Mouse (Mus musculus) heart, embryonic 14.5 days (tissue): ENCODE measurements at regions not wholly inside any gene's neighbourhood (a gene's known extent, or its start where the extent isn't known, plus 50 kb on each side); places are given as distances from the start of the nearest gene placed in this dataset.

ENCODE experiments used
- ATAC-seq: fragments of 200-750 bp; cut with Nextera tagmentation; 2 replicates; pipeline ENCODE4 v1.8.0; 2017; ENCODE audit warnings: low read depth, moderate TSS enrichment; ENCODE audit not compliant: insufficient number of reproducible peaks, insufficient read depth, low FRiP score
- H3K27ac ChIP-seq, 2 experiments: fragments of 200-500 bp in 1 of 2; fragments of 300-500 bp in 1 of 2; sonication (generic) in 1 of 2; replicated peaks in 1 of 2; 2 replicates each; pipeline ENCODE4 v1.5.1; 2012 to 2014; ENCODE audit warnings: low read depth in 2 of 2, low read length in 2 of 2, control low read depth in 1 of 2, mild to moderate bottlenecking in 1 of 2, mixed read lengths in 1 of 2; ENCODE audit not compliant: control insufficient read depth in 1 of 2, insufficient read depth in 1 of 2
- H3K27me3 ChIP-seq: fragments of 300-500 bp; sonication (generic); 2 replicates; pipeline ENCODE4 v1.6.1; 2014; ENCODE audit warnings: mild to moderate bottlenecking, low read length, control low read depth; ENCODE audit not compliant: control insufficient read depth, insufficient read depth
- H3K36me3 ChIP-seq: fragments of 300-500 bp; sonication (generic); 2 replicates; pipeline ENCODE4 v1.6.1; 2014; ENCODE audit warnings: mild to moderate bottlenecking, control low read depth, low read length, mixed read lengths; ENCODE audit not compliant: control insufficient read depth, insufficient read depth
- H3K4me1 ChIP-seq, 2 experiments: fragments of 200-500 bp in 1 of 2; fragments of 300-500 bp in 1 of 2; sonication (generic) in 1 of 2; 2 replicates each; pipeline ENCODE4 v1.6.1; 2012 to 2014; ENCODE audit warnings: low read length in 2 of 2, control low read depth in 1 of 2, mixed read lengths in 1 of 2; ENCODE audit not compliant: control insufficient read depth in 2 of 2, insufficient read depth in 2 of 2
- H3K4me2 ChIP-seq: fragments of 300-500 bp; sonication (generic); 2 replicates; pipeline ENCODE4 v1.6.1; 2014; ENCODE audit warnings: mild to moderate bottlenecking, low read length
- H3K4me3 ChIP-seq, 2 experiments: fragments of 200-500 bp in 1 of 2; fragments of 300-500 bp in 1 of 2; sonication (generic) in 1 of 2; 2 replicates each; pipeline ENCODE4 v1.5.1; 2012 to 2014; ENCODE audit warnings: low read length in 2 of 2, mild to moderate bottlenecking in 2 of 2, control low read depth in 1 of 2, low read depth in 1 of 2, moderate library complexity in 1 of 2; ENCODE audit not compliant: control insufficient read depth in 1 of 2, insufficient read depth in 1 of 2
- H3K9ac ChIP-seq: fragments of 300-500 bp; sonication (generic); 2 replicates; pipeline ENCODE4 v1.6.1; 2014; ENCODE audit warnings: mild to moderate bottlenecking, low read length
- H3K9me3 ChIP-seq: fragments of 300-500 bp; sonication (generic); 2 replicates; pipeline ENCODE4 v1.6.1; 2016; ENCODE audit warnings: low read length, control low read depth; ENCODE audit not compliant: control insufficient read depth
- WGBS: fragments of 180-500 bp; shearing (Covaris S2); extraction: QIAGEN DNeasy Blood & Tissue Kit; methylation state at CpG from one replicate; pipeline ENCODE4 v1.1.7; 2014; 5-methylcytosine and 5-hydroxymethylcytosine counted together

DNA sequence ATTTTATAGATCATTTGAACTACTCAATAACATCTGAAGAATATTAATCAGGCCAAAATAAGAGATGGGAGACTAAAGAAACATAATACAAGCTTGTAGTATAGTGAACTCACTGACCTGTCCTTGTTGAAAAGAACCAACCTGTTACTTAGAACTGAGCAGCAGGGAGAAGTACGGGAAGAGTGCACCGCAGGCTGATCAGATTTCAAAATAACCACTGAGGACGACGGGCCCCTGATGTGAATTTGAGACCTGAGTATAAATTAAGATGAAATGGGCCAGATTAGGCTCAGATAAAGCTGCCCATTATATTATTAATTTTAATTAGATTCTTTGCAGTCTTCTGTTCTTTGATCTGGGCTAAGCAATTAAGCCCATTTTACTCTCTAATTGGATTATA, 391.2 kb upstream of the Tyrp1 start:
- ATAC-seq: no peak
- no peaks in the 10 kb centered on the region for H3K36me3 ChIP-seq
- H3K4me2 ChIP-seq: no peak overlapping the region
- 78% methylated on average over 4 of the region's 4 CpGs for WGBS
- no peak overlapping the region for H3K9ac ChIP-seq
- H3K27me3 ChIP-seq: no peaks in the 10 kb centered on the region
- H3K9me3 ChIP-seq: no peaks in the 10 kb centered on the region
- H3K4me1 ChIP-seq: no peaks in the 10 kb centered on the region
- no peak overlapping the region for H3K27ac ChIP-seq
- no peak overlapping the region for H3K4me3 ChIP-seq

DNA sequence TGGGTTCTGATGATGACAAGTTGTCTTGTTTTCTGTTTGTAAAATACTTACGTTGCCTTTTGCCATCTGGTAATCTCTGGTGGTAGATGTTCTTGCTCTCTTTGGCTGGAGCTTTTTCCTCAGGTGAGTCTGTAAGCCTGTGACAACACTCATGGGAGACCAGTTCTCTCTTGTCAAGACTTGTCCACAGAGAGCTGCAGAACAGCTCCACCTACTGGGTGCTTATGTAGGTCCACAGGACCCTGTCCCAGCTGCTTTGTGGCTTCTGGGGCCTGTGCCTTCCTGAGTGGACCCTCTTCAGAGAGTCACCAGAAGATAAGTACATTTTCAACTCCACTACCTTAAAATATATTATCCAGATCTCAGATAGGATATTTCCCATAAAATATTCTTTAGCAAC, 370.3 kb upstream of the Tyrp1 start:
- Histone ChIP-seq H3K9me3 (no peaks in the 10 kb centered on the region), H3K4me2 (no peak overlapping the region), H3K4me3 (no peak overlapping the region), H3K36me3 (no peaks in the 10 kb centered on the region), H3K27ac (no peak overlapping the region), H3K4me1 (no peaks in the 10 kb centered on the region), H3K9ac (no peak overlapping the region), H3K27me3 (no peaks in the 10 kb centered on the region)
- 63% methylated on average over 1 of the region's 1 CpGs for WGBS
- ATAC-seq: no peak

DNA sequence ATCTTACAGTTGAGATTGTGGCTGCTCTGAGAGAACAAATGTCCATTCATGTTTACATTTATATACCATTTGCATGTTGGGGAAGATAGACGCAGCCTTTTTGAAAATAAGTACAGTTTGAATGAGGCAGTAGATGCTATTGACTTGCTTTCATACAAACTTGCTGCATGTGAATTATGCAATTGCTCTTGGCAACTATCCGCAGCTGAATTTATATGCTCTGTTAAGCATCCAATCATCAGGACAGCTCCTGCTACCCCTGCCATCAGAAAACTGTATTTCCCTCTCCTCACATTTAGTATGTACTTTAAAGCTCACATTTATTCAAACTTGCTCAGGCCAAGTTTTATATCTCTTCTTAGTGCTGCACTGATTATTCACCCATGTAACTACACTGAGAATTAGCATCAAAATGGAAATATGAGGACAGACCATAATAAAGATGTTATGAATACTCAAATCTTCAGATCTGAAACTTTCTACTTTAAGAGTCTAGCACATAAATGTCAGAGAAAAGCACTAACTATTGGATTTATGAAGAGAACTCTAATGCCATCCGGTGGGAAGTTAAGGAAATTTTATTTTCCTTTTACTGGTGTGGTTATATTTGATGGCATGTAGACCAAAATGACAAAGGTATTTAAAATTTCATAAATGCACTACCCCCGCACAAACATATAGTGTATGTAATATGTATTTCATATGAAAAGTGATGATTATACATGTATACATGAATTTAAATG, 358.0 kb upstream of the Tyrp1 start:
- H3K4me2 ChIP-seq: no peak overlapping the region
- H3K4me3 ChIP-seq: no peak overlapping the region
- H3K9me3 ChIP-seq: no peaks in the 10 kb centered on the region
- H3K4me1 ChIP-seq: no peaks in the 10 kb centered on the region
- no peaks in the 10 kb centered on the region for H3K27me3 ChIP-seq
- H3K27ac ChIP-seq: no peak overlapping the region
- no peaks in the 10 kb centered on the region for H3K36me3 ChIP-seq
- 83% methylated on average over 4 of the region's 4 CpGs for WGBS
- ATAC-seq: no peak
- H3K9ac ChIP-seq: no peak overlapping the region

DNA sequence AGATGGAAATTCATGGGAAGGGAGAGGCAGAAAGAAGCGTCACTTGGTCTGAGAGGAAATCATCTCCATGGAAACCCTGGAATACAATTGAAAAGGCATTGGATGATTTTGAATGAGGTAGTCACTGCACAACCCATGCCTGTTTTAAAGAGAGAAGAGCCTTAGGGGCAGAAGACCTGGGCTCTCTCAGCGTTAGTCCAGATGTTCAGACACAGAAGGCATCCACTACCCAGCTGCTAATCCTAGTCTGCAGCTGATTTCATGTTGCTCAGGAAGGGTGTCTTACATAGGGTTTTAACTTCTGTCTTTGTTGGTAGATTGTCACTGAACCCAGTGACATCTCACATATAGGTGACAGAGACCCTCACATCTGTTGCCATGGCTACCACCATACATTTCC, 318.8 kb upstream of the Tyrp1 start:
- H3K9ac ChIP-seq: no peak overlapping the region
- H3K4me2 ChIP-seq: no peak overlapping the region
- no peak overlapping the region for H3K4me3 ChIP-seq
- no peaks in the 10 kb centered on the region for H3K36me3 ChIP-seq
- no peak for ATAC-seq
- H3K9me3 ChIP-seq: no peaks in the 10 kb centered on the region
- no peaks in the 10 kb centered on the region for H3K27me3 ChIP-seq
- peaks cover 0 to 3% of the 10 kb centered on the region in 2 experiments; a peak in 1 of 4 replicates for H3K4me1 ChIP-seq
- H3K27ac ChIP-seq: no peak overlapping the region
- WGBS: 74% methylated on average over 2 of the region's 2 CpGs

DNA sequence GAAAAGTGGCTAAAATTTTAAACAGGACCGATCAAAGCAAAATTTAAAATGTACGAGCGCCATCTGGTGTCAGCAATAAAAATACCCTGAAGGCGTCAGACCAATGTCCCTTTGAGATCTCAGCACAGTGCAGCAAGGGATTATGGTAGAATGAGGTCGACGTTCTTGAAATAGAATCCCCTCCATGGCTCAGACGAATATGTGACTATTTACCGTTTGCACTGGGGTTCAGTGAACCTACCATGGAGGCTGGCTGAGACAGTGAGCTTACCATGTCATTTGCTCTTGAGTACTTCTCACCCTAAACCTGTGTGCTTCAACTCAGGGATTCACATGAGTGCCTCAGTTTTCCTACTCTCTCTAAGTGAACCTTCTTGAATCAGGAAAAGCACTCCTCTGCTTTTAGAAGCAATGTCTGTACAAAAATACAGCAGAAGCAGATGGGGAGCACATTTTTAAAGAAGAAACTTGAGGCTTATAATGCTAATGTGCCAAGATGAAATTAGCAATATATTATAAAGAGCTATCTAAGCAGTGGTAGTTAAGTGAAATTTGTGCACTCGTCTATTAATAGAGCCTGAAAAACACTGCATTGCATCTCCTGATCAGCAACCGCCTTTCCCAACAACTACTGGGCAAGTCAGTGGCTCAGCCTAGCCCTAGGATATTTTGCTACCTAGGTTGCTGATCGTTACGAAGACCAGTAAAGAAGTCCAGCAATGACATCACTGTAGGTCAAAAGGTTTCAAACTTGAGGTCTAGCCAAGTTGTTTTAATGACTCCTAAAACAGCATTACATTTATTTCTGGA, 316.2 kb upstream of the Tyrp1 start:
- Histone ChIP-seq H3K4me2 (peak overlapping the region; percentile 27), H3K36me3 (no peaks in the 10 kb centered on the region), H3K4me1 (peaks cover 0 to 3% of the 10 kb centered on the region in 2 experiments; a peak in 1 of 4 replicates), H3K9ac (no peak overlapping the region), H3K27me3 (no peaks in the 10 kb centered on the region), H3K4me3 (no peak overlapping the region; a peak in 1 of 4 replicates), H3K27ac (no peak overlapping the region), H3K9me3 (no peaks in the 10 kb centered on the region)
- ATAC-seq: peak; percentile 47; the same call in 1 of the 2 replicates
- 21% methylated on average over 12 of the region's 12 CpGs for WGBS

DNA sequence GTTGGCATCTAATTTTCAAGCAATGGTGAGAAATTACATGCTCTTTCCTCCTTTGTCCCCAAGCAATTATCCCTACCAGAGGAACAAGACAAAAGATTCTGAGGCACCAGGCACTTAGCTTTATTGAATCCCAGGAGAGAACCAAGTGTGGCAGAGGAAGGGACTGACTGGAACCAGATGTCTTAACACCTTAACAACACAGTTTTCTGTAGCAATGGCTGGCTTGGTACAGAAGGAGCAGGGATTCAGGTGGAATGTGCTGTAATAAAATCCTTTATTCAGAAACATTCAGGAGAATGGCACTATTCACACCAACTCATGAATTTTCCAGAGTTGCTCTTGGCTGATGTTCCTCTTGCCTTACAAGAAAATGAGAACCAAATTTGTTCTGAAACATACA, 315.3 kb upstream of the Tyrp1 start:
- no peak overlapping the region for H3K4me2 ChIP-seq
- H3K27ac ChIP-seq: no peak overlapping the region
- ATAC-seq: no peak
- no peaks in the 10 kb centered on the region for H3K9me3 ChIP-seq
- no peaks in the 10 kb centered on the region for H3K27me3 ChIP-seq
- H3K4me1 ChIP-seq: peaks cover 0 to 3% of the 10 kb centered on the region in 2 experiments; a peak in 1 of 4 replicates
- H3K36me3 ChIP-seq: no peaks in the 10 kb centered on the region
- H3K4me3 ChIP-seq: no peak overlapping the region
- no peak overlapping the region for H3K9ac ChIP-seq

DNA sequence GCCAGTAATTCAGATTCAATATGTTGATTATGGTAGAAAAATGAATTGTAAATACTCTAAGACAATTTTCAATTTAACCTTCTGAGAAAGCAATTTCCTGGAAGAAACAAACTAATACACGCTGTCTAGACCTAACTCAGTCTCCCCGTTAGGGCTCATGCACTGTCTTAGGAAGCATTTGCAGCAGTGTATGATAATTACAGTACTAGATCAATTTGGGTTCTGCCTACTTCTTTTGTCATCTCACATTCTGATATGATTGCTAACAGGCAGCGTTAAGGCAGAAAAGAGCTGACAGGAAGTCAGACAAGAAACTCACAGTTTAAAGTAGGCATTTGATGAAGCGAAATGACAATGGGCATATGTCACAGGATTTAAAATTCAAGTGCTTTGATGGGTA, 294.1 kb upstream of the Tyrp1 start:
- Histone ChIP-seq H3K4me1 (no peaks in the 10 kb centered on the region), H3K27ac (no peak overlapping the region), H3K27me3 (no peaks in the 10 kb centered on the region), H3K9ac (no peak overlapping the region), H3K4me3 (no peak overlapping the region), H3K9me3 (no peaks in the 10 kb centered on the region), H3K4me2 (no peak overlapping the region), H3K36me3 (no peaks in the 10 kb centered on the region)
- WGBS: 69% methylated on average over 4 of the region's 4 CpGs
- ATAC-seq: no peak
